Mouse (Mus musculus) right cerebral cortex, postnatal 36 days (tissue): ENCODE data around the gene Dag1.
"Not testable (repeated sequence)": the region's sequence is repeated elsewhere in the genome, so short reads cannot be mapped to it uniquely, and the experiment has no call there.

ENCODE experiments used
- DNase-seq, 2 experiments: peaks; one replicate each; pipeline ENCODE4 v3.0.0; 2022; ENCODE audit warnings: low spot score in 2 of 2, mixed read lengths in 1 of 2

Dag1 gene

DNA sequence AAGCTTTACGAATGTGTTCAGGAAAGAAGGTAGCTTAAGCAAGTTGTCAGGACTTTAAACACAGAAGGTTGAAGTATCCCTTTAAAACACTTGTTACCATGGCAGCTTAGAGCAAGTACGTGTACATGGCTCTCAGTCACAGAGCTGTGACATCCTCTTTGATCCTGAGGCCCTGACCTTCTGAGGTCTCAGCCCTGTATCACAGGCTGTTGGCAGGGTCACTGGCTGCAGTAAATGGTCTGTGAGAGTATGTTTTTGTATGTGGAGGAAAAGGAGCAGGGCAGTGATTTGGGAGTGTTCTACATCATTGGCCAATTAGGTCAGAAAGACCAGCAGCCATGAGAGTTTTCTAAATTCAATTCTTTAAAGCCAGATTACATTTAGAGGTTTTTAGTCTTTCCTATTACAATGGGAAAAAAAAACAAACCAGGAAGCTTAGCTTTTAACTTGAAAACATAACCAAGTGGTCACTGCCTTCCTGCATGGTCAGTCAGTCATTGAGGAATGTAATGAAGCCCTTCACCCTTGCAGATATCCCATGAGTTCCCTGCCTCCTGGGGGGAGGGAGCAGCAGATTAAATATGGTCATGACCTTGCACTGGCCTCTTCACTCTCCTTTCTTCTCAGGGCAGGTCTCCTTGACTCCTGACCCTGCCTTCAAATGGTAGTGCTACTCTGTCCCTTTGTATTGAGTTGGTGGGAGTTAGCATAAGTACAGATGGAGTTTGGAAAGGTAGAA is 35.7 kb downstream of the Dag1 start:
- DNase-seq = no peak

GRCm38 (mm10) chr9:108225166-108225565 is 38.6 kb downstream of the Dag1 start:
- DNase-seq = no peak

GRCm38 (mm10) chr9:108223633-108224032 is 40.1 kb downstream of the Dag1 start:
- no peak for DNase-seq

DNA sequence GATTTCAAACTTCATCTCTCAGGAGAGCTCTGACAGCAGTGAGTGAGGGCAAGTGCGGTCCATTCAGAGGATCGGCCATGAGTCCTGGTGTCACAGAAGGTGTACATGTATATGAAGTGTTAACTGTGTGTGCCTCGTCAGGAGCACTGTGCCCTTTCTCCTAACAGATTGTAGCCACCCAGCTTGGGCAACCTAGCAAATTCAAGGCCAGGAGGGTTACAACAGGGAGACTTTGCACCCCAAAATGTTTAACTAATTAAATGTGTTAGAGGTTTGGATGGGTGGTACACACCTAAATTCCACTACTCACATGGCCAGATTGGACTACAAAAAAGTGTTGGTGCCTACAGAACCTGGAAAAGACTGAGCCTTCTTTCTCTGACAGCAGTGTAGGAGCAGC is 42.2 kb downstream of the Dag1 start:
- DNase-seq = no peak

- DNase-seq = peak in 1 of 2 experiments; percentile 69
These were observed 43.4 kb downstream of the Dag1 start for GRCm38 (mm10) chr9:108220380-108220774.

DNA sequence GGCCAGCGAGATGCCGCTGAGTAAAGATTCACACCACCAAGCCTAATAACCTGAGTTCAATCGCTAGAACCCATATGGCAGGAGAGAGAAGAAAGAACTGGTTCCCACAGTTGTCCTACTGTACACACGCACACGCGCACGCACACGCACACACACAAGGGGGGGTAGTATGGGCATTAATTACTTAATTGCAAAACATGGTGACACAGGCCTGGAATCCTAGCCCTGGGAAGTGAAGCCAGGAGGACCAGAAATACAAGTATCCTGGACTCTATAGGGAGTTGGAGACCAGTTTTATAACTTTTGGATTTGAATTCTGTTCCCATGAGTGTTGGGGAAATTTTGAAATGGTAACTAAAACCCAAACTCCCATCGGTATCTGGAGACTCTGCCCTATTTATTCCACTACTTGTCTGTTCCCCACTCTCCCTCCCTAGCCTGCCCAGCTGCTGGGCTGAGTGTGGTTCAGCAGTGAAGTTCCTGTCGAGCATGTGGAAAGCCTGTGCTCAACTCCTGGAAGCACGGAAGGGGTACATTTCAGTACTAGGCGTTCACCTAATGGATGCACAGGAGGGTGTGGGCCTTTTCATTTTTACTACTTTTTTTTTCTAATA is 43.9 kb downstream of the Dag1 start:
- DNase-seq = no peak

DNA sequence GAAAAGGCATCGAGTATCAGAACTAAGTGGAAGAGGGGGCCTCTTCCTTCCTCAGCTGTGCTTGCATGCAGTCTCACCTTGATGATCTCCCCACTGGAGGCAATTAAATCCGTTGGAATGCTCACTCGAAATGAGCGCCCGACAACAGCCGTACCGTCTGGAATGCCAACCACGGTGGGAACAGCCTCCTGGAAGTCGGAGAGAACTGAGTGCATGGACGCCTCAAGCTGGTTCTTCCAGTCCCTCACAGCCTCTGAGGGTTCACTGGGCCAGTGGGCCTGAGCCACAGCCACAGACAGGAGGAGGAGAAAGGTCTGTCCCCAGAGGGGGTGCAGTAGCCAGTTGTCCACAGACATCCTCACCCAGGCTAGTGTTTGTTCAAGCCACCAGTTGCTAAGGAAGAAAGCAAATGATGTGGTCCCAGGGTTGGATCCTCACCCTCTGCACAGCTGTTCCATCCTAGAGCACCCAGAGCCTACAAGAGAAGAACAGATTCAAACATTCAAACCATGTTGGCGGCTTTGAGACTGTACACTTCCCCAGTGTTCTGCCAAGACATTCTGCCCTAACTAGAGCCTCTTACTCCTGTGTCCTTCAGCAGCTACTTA is 45.7 kb downstream of the Dag1 start:
- DNase-seq = no peak

DNA sequence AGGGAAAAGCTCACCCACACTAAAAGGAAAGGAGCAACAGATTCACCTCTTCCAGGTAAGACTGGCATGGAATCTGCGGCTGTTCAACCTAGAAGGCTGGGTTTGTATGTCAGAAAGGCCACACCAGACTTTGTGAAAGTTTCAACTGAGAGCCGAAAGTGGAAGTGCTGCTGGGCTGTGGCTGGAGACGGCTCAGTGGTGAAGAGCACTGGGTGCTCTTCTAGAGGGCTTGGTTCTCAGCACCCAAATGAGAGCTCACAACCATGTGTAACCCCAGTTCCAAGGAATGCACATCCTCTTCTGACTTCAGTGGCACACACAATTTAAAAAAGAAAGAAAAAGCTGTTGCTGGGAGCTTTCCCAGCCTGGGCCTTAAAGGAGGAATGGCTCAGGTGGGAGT is 46.4 kb downstream of the Dag1 start:
- DNase-seq = no peak

- DNase-seq = no peak
These were observed 50.7 kb downstream of the Dag1 start for GRCm38 (mm10) chr9:108213105-108213504.

GRCm38 (mm10) chr9:108212426-108212825 is 51.3 kb downstream of the Dag1 start:
- DNase-seq = no peak

- DNase-seq = peak in 1 of 2 experiments; percentile 71
These were observed 58.2 kb downstream of the Dag1 start for GRCm38 (mm10) chr9:108205571-108205901.

DNA sequence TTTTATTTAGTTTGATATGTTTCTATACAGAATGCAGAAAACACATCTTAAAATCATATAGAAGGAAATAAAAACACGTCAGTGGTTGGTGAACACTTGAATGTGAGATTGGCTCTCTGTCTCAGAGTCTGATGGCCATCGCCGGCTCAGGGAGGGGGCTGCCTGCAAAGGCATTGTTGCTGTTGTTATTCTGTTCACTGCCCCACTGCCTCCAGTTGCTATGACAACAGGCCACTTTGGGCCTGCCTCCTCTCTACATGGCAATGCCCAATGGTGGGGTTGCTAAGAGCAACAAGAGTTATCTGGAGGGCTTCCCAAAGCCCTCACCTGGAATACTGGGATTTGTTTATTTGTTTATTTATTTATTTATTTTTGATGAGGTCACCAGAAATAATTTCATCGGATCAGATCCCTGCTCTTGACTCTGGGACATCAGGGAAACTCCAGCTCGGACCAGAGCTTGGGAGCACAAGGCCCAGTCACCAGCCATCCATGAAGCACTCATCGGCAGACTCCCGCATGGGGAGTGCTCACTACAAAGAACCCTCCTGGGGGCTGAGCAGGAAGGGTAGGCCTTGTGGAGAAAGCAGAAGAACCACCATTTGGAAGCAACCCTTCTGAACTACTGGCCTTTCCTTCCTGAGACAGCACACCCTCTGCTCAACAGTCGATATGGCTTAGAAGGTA is 58.7 kb downstream of the Dag1 start:
- no peak for DNase-seq

- no peak for DNase-seq
These were observed 60.7 kb downstream of the Dag1 start for GRCm38 (mm10) chr9:108203015-108203414.

GRCm38 (mm10) chr9:108202169-108202568 is 61.6 kb downstream of the Dag1 start:
- no peak for DNase-seq

DNA sequence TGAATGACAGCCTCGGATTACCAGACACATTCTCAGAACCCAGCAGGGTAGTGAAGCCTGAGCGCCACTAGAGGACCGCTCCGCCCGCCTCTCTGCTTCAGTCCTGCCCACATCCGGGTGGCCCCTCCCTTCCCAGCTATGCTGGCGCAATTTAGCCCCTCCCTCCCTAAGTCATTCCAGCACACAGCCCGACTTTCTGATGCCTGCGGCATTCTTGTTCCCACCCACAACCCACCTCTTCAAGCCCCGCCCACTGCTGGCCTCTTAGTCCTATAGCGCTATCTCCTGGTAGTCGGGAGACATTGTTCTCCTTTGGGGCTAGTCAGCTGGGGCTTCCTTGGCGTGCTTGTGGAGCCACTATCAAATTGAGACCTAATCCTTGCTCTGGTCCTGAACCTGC is 62.6 kb downstream of the Dag1 start:
- peak; percentile 89 to 94 for DNase-seq

GRCm38 (mm10) chr9:108198621-108199020 is 65.1 kb downstream of the Dag1 start:
- DNase-seq = no peak

DNA sequence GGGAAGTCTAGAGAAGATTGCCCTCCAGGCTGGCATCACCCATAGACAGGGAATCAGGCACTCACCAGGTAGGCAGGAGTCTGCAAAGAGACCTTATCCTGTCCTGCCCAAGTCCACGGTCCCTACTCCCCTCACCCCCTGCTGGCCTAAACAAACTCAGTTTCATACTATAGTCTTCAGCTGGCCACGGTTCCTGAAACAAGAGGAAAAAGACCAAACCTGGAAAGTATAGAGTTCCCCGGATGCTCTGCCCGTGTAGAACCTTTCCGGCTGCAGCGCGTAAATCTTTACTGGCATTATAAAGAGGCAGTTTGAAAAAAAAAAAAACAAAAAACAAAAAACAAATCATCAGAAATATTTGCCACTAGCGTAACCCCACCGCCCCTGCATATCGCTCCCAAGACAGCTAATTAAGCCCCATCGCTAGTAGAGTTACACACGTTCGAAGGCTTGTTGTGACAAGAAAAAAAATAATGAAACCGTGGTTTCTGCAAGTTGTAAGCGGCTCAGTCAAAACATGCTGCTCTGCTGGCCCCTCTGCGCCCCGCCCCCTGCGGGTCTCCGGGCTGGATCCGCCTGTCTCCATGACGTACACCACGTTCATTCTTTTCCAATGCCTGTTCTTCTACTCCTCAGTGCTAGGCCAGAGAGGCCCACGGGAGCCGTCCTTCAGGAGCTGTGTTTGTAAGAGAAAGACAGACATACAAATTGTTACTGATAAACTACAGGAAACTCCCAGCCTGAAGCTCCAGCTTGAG is 66.7 kb downstream of the Dag1 start:
- DNase-seq = no peak

DNA sequence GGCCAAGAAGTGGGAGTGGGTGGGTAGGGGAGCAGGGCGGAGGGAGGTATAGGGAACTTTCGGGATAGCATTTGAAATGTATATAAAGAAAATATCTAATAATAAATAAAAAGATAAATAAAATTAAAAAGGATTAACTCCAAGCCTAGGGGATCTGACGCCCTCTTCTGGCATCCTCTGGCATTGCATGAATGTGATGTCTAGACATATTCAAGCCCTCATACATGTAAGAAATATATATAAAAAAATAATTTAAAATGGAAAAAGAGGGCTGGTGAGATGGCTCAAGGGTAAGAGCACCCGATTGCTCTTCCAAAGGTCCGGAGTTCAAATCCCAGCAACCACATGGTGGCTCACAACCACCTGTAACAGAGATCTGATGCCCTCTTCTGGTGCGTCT is 67.5 kb downstream of the Dag1 start:
- DNase-seq = not testable (repeated sequence)

GRCm38 (mm10) chr9:108189787-108190679 is 73.7 kb downstream of the Dag1 start, which contains the start of gene Bsn:
Gene Bsn (minus strand): TSS chr9:108190384.
- DNase-seq = peak; percentile 70 to 73

GRCm38 (mm10) chr9:108189488-108189786 is 74.3 kb downstream of the Dag1 start:
- DNase-seq = no peak

DNA sequence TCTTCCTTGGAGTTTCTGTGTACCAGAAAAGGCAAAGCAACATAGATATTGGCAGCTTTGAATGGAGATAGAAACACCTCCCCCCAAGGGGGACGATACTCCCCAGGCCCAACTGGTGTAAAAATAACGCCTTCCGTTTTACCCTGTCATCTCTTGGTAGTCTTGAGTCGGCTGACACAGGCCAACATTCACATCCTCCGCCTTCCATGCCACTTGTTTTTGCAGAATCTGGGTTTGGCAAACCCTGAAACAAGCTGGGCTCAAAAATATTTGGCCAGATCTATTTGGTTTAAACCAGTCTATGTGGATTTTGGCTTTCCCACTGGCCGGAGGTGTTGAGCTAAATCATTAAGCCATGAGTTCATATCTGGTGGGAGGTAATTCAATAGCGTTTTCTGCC is 74.7 kb downstream of the Dag1 start:
- no peak for DNase-seq
